Mouse (Mus musculus) CD4-positive, CD25-positive, alpha-beta regulatory T cell, adult 4 months (primary cell): ENCODE measurements around the gene Ptprj. TPM values are rescaled to one million over a fixed set of nuclear protein-coding genes. Genes with fewer than 3 reads are reported as not detected.
"Not testable (repeated sequence)": the region's sequence is repeated elsewhere in the genome, so short reads cannot be mapped to it uniquely, and the experiment has no call there.

ENCODE experiments used
- ATAC-seq: one replicate; pipeline ENCODE4 v1.8.0; 2017
- polyA plus RNA-seq, 2 experiments: library from polyadenylated mRNA; unstranded; fragments of 100-300 nt; shearing (Covaris generic); gene quantifications; one replicate each; pipeline ENCODE4 v1.2.1; 2017

Ptprj gene
- polyA plus RNA-seq, 2 experiments from 2014 or later, result 5.2 to 7.0 TPM

GRCm38 (mm10) chr2:90576936-90577335, 3.5 kb downstream of the Ptprj start:
- no peak for ATAC-seq

GRCm38 (mm10) chr2:90576411-90576810, 4.0 kb downstream of the Ptprj start:
- ATAC-seq, result no peak

GRCm38 (mm10) chr2:90575713-90576112, 4.7 kb downstream of the Ptprj start:
- no peak for ATAC-seq

- no peak for ATAC-seq
Observed at GRCm38 (mm10) chr2:90575116-90575515, 5.3 kb downstream of the Ptprj start.

GRCm38 (mm10) chr2:90574536-90574935, 5.9 kb downstream of the Ptprj start:
- no peak for ATAC-seq

GRCm38 (mm10) chr2:90573640-90574526, 6.6 kb downstream of the Ptprj start:
- no peak for ATAC-seq

GRCm38 (mm10) chr2:90572126-90572525, 8.3 kb downstream of the Ptprj start:
- no peak for ATAC-seq

GRCm38 (mm10) chr2:90571399-90571798, 9.0 kb downstream of the Ptprj start:
- not testable (repeated sequence) for ATAC-seq

- ATAC-seq, result no peak
Observed at GRCm38 (mm10) chr2:90570871-90571270, 9.6 kb downstream of the Ptprj start.

GRCm38 (mm10) chr2:90570216-90570615, 10.2 kb downstream of the Ptprj start:
- peak; percentile 77 for ATAC-seq

- no peak for ATAC-seq
Observed at GRCm38 (mm10) chr2:90568961-90569481, 11.4 kb downstream of the Ptprj start.

GRCm38 (mm10) chr2:90568091-90568490, 12.4 kb downstream of the Ptprj start:
- no peak for ATAC-seq

GRCm38 (mm10) chr2:90566773-90567528, 13.5 kb downstream of the Ptprj start:
- ATAC-seq, result no peak

- no peak for ATAC-seq
Observed at GRCm38 (mm10) chr2:90566046-90566445, 14.4 kb downstream of the Ptprj start.

GRCm38 (mm10) chr2:90565192-90565929, 15.1 kb downstream of the Ptprj start:
- no peak for ATAC-seq

GRCm38 (mm10) chr2:90564552-90564951, 15.9 kb downstream of the Ptprj start:
- no peak for ATAC-seq

- peak; percentile 44 for ATAC-seq
Observed at GRCm38 (mm10) chr2:90563171-90563570, 17.3 kb downstream of the Ptprj start.

- no peak for ATAC-seq
Observed at GRCm38 (mm10) chr2:90562126-90562670, 18.2 kb downstream of the Ptprj start.

- no peak for ATAC-seq
Observed at GRCm38 (mm10) chr2:90560197-90560843, 20.1 kb downstream of the Ptprj start.

- no peak for ATAC-seq
Observed at GRCm38 (mm10) chr2:90559688-90560196, 20.7 kb downstream of the Ptprj start.

GRCm38 (mm10) chr2:90559015-90559687, 21.3 kb downstream of the Ptprj start:
- ATAC-seq, result no peak
